Mouse (Mus musculus) Patski (cell line): Measurements from ENCODE around the gene Aspscr1. TPM values are rescaled to one million over a fixed set of nuclear protein-coding genes. Genes with fewer than 3 reads are reported as not detected.

Source experiments
- ATAC-seq: fragments of 100-300 bp; one replicate; pipeline ENCODE4 v1.8.0; 2021
- CTCF ChIA-PET: fragments of 350-600 bp; sonication (Branson Sonifier 250); formaldehyde crosslinking; loops from one replicate; lab custom pipeline; 2022; ENCODE audit warnings: inconsistent platforms; lab: Charles Lee
- POLR2A ChIA-PET: fragments of 350-600 bp; sonication (Branson Sonifier 250); formaldehyde crosslinking; loops from one replicate; lab custom pipeline; 2022; ENCODE audit warnings: antibody characterized with exemption, inconsistent platforms; lab: Charles Lee
- DNase-seq: peaks from one replicate; pipeline ENCODE4 v3.0.0-alpha.2; 2011; ENCODE audit warnings: low read depth, low spot score
- H3K27me3 ChIP-seq: fragments of 371-371 bp; one replicate; pipeline ENCODE4 v1.5.1; 2021
- CTCF ChIP-seq: fragments of 100-300 bp; IDR thresholded peaks from one replicate; pipeline ENCODE4 v1.5.1; 2021
- in situ Hi-C: fragments of 300-500 bp; cut with MboI; formaldehyde crosslinking; loops from 3 replicates; pipeline ENCODE4 v1.11.1; 2018; ENCODE audit warnings: low pct_unique_long_range_greater_than_20kb, mixed read lengths
- polyA plus RNA-seq: library from polyadenylated mRNA; unstranded; gene quantifications from one replicate; pipeline ENCODE4 v1.2.3, GENCODE M21; 2021

The Aspscr1 gene
- polyA plus RNA-seq, 1 experiment from 2014 or later = 54.9 TPM

DNA sequence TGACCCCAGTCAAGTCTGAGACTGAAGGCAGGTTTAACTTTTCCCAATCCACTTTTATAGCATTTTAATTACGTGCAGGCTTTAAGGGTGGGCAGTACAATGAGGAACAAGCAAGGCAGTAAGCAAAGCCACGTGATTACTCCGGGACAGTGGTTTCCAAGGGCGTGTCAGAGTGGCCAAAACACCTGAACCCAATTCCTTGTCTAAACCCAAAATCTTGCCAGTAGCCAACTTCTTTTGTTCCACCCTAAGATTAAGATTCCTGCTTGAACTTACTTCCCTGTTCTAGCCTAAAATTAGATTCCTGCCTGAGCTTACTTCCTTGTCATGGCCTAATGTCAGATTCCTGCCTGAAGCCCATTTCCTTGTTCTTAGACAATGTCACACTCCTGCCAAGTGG lies 75.2 kb downstream of the Aspscr1 start:
- CTCF ChIA-PET = no interaction called here
- POLR2A ChIA-PET = no interaction called here
- DNase-seq = no peak
- no peaks in the 10 kb centered on the region for H3K27me3 ChIP-seq
- in situ Hi-C loops = no loop called here
- TF ChIP-seq CTCF = no peak
- ATAC-seq = no peak

DNA sequence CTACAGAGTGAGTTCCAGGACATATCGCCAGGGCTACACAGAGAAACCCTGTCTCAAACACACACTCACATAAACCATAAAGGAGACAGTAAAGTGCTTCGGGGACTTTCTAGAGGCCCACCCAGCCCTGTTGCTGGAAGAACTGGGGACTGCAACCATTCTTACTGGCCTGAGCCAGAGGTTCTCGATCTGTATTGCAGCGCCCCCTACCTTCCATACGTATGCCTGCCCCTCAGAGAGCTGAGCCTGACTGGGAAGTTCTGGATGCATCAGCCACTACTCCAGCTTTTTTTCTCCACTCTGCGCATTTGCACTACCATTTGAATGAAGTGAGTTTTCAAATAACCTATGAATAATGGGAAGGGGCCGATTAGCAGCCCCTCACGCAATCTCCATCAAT lies 76.7 kb downstream of the Aspscr1 start:
- no peaks in the 10 kb centered on the region for H3K27me3 ChIP-seq
- in situ Hi-C loops = no loop called here
- no peak for ATAC-seq
- peak; percentile 65 for TF ChIP-seq CTCF
- CTCF ChIA-PET = interaction anchor here (1.2 to 3.5 kb wide), 2 partner anchors 8 to 27 kb away, joined by 3 to 10 read pairs; no protein-coding TSS in a partner anchor
- DNase-seq = no peak
- POLR2A ChIA-PET = no interaction called here

DNA sequence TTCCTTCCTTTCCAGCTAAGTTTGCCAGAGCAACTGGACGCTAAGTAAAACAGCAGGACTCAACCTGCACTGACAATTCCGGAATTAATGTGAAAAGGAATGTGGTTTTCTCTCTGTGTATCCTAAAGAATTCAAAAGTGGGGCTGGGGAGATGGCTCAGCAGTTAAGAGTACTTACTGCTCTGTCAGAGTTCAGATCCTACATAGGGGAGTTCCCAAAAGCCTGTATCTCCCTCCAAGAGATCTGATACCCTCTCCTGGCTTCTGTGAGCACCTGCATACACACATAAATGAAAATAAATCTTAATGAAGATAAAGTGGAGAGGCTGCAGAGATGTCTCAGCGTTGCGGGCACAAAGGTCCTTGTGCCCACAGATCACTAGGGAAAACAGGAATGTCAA lies 78.8 kb downstream of the Aspscr1 start:
- DNase-seq = no peak
- ATAC-seq = no peak
- no peaks in the 10 kb centered on the region for H3K27me3 ChIP-seq
- ChIA-PET CTCF (interaction anchor here (3.5 kb wide), 1 partner anchor 25 kb away, joined by 10 read pairs; no protein-coding TSS in a partner anchor), POLR2A (no interaction called here)
- TF ChIP-seq CTCF = no peak
- in situ Hi-C loops = no loop called here

Other genes starting within 250 kb of the Aspscr1 start
- gene Nploc4, start 235.3 kb upstream of the Aspscr1 start, polyA plus RNA-seq = 69.2 TPM
- not detected for gene Tspan10, start 230.3 kb upstream of the Aspscr1 start, polyA plus RNA-seq
- gene Pde6g, start 219.5 kb upstream of the Aspscr1 start, polyA plus RNA-seq = 0.24 TPM
- gene Oxld1, start 214.9 kb upstream of the Aspscr1 start, polyA plus RNA-seq = 14.4 TPM
- 25.6 TPM for gene Ccdc137, start 214.9 kb upstream of the Aspscr1 start, polyA plus RNA-seq
- 36.3 TPM for gene Arl16, start 205.4 kb upstream of the Aspscr1 start, polyA plus RNA-seq
- 172 TPM for gene Mrpl12, start 188.4 kb upstream of the Aspscr1 start, polyA plus RNA-seq
- 41.2 TPM for gene Slc25a10, start 181.1 kb upstream of the Aspscr1 start, polyA plus RNA-seq
- gene Gcgr, start 142.3 kb upstream of the Aspscr1 start, polyA plus RNA-seq = not detected
- gene Mcrip1, start 123.2 kb upstream of the Aspscr1 start, polyA plus RNA-seq = 78.0 TPM
- not detected for gene Ppp1r27, start 121.8 kb upstream of the Aspscr1 start, polyA plus RNA-seq
- gene P4hb, start 99.7 kb upstream of the Aspscr1 start, polyA plus RNA-seq = 661 TPM
- 439 TPM for gene Arhgdia, start 91.3 kb upstream of the Aspscr1 start, polyA plus RNA-seq
- gene Alyref, start 74.6 kb upstream of the Aspscr1 start, polyA plus RNA-seq = 118 TPM
- 82.8 TPM for gene Anapc11, start 74.6 kb upstream of the Aspscr1 start, polyA plus RNA-seq
- gene Npb, start 64.5 kb upstream of the Aspscr1 start, polyA plus RNA-seq = 0.59 TPM
- gene Pcyt2, start 55.0 kb upstream of the Aspscr1 start, polyA plus RNA-seq = 108 TPM
- 30.1 TPM for gene Sirt7, start 47.7 kb upstream of the Aspscr1 start, polyA plus RNA-seq
- 54.6 TPM for gene Mafg, start 39.4 kb upstream of the Aspscr1 start, polyA plus RNA-seq
- gene Pycr1, start 29.2 kb upstream of the Aspscr1 start, polyA plus RNA-seq = 6.7 TPM
- gene Myadml2, start 24.8 kb upstream of the Aspscr1 start, polyA plus RNA-seq = not detected
- 0.21 TPM for gene Notum, start 11.8 kb upstream of the Aspscr1 start, polyA plus RNA-seq
- gene Cenpx, start 40.8 kb downstream of the Aspscr1 start, polyA plus RNA-seq = 21.7 TPM
- gene Lrrc45, start 41.0 kb downstream of the Aspscr1 start, polyA plus RNA-seq = 50.6 TPM
- gene Rac3, start 48.5 kb downstream of the Aspscr1 start, polyA plus RNA-seq = 10.0 TPM
- 17.2 TPM for gene Dcxr, start 54.3 kb downstream of the Aspscr1 start, polyA plus RNA-seq
- 17.0 TPM for gene Cbr2, start 59.1 kb downstream of the Aspscr1 start, polyA plus RNA-seq
- 57.8 TPM for gene Hmga1b, start 89.8 kb downstream of the Aspscr1 start, polyA plus RNA-seq
- gene Rfng, start 111.2 kb downstream of the Aspscr1 start, polyA plus RNA-seq = 17.1 TPM
- gene Gps1, start 111.3 kb downstream of the Aspscr1 start, polyA plus RNA-seq = 138 TPM
- 46.0 TPM for gene Dus1l, start 123.4 kb downstream of the Aspscr1 start, polyA plus RNA-seq
- 139 TPM for gene Fasn, start 151.6 kb downstream of the Aspscr1 start, polyA plus RNA-seq